Mouse (Mus musculus): ENCODE measurements around the gene Smc2.

- TF ChIP-seq CTCF (IDR thresholded peaks at IDR 0.05; ENCODE audit: borderline replicate concordance, extremely low read depth, insufficient read depth, insufficient read length) (no peak), POLR2A (IDR thresholded peaks at IDR 0.05; ENCODE audit: borderline replicate concordance, extremely low read depth, insufficient read depth, insufficient read length, poor library complexity, severe bottlenecking) (no peak)
These were observed 91.6 kb downstream of the Smc2 start for GRCm38 (mm10) chr4:52530636-52531035.

All from brain, embryonic 14.5 days (tissue).